Mouse (Mus musculus): ENCODE results near the gene Tmie. TPM values are rescaled to one million over a fixed set of nuclear protein-coding genes. Genes with fewer than 3 reads are reported as not detected.
A peak's percentile ranks its signal among the peaks of the same experiment; 100 is the strongest.

Gene Tmie
- polyA plus RNA-seq, 1 experiment from 2014 or later = 1.1 TPM

DNA sequence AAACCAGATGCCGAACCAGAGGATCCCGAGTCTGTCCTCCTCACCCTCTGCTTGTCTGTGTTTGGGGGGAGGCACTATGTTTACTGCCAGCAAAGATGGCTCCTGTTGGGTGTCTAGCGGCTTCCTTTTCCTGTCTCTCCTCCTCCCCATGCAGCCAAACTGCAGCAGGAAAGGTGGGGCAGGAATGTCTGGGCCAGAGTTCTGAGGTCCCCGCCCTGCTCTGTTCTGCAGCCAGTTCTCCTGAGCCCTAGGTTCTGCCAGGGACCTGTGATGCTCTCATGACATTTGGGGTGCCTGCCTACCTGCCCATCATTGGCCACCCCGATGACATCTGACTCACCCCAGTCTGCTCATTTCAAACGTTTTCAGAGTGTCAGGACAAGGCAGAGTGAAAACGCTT lies 2.0 kb upstream of the Tmie start:
- H3K9me3 ChIP-seq = no peaks in the 10 kb centered on the region
- no peak overlapping the region for H3K4me2 ChIP-seq (replicated peaks)
- peaks cover 13% of the 10 kb centered on the region for H3K4me1 ChIP-seq
- ATAC-seq (ENCODE audit: low FRiP score, low read depth) = no peak
- H3K27me3 ChIP-seq = peaks cover 52% of the 10 kb centered on the region
- H3K9ac ChIP-seq = no peak overlapping the region
- 76% methylated on average over 7 of the region's 7 CpGs for WGBS
- H3K27ac ChIP-seq = no peak overlapping the region
- no peaks in the 10 kb centered on the region for H3K36me3 ChIP-seq
- H3K4me3 ChIP-seq = no peak overlapping the region

DNA sequence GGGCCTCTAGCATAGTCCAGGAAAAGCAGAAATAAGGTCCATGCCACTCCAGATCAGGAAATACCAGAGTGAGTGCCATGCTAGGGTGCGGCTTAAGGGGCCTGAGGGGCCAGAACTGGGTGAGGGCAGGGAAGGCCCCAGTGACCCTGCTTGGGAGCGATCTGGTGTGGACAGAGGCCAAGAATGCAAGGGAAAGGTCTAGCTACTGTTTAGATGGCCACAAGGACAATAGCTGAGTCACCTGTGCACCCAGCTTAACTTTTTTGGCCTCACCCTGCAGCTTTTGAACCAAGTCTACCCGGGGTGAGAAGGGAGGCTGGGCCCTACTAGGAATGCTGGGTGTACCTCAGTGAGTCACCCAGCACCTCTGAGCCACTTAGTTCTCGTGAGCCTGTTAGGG lies 859 bp upstream of the Tmie start:
- no peaks in the 10 kb centered on the region for H3K9me3 ChIP-seq
- no peak overlapping the region for H3K27ac ChIP-seq
- peaks cover 55% of the 10 kb centered on the region for H3K27me3 ChIP-seq
- peak overlapping the region; percentile 60 for H3K4me3 ChIP-seq
- peak overlapping the region; percentile 88 for H3K4me2 ChIP-seq (replicated peaks)
- 67% methylated on average over 4 of the region's 4 CpGs for WGBS
- no peaks in the 10 kb centered on the region for H3K36me3 ChIP-seq
- 0 out of 2 replicates have a peak, but pooled peaks have one; percentile 2 for ATAC-seq (ENCODE audit: low FRiP score, low read depth)
- peaks cover 13% of the 10 kb centered on the region for H3K4me1 ChIP-seq
- H3K9ac ChIP-seq = no peak overlapping the region; the same call in 1 of the 2 replicates

GRCm38 (mm10) chr9:110879191-110879920 lies 557 bp downstream of the Tmie start, which contains the start of gene Als2cl:
Gene Als2cl (plus strand): TSS chr9:110879870.
- 16% methylated on average over 12 of the region's 12 CpGs for WGBS
- peaks cover 25% of the 10 kb centered on the region for H3K4me1 ChIP-seq
- H3K9me3 ChIP-seq = no peaks in the 10 kb centered on the region
- H3K27ac ChIP-seq = no peak within 1 kb of the TSS
- ATAC-seq (ENCODE audit: low FRiP score, low read depth) = 0 out of 2 replicates have a peak, but pooled peaks have one; percentile 24
- peak within 1 kb of the TSS; percentile 88 for H3K4me2 ChIP-seq (replicated peaks)
- peak within 1 kb of the TSS; percentile 60 for H3K4me3 ChIP-seq
- H3K27me3 ChIP-seq = peaks cover 60% of the 10 kb centered on the region
- H3K36me3 ChIP-seq = no peaks in the 10 kb centered on the region
- H3K9ac ChIP-seq = peak within 1 kb of the TSS; percentile 66

GRCm38 (mm10) chr9:110877888-110878287 lies 2.0 kb downstream of the Tmie start:
- H3K9ac ChIP-seq = no peak overlapping the region
- no peaks in the 10 kb centered on the region for H3K36me3 ChIP-seq
- no peaks in the 10 kb centered on the region for H3K9me3 ChIP-seq
- H3K27ac ChIP-seq = no peak overlapping the region
- 91% methylated on average over 5 of the region's 5 CpGs for WGBS
- H3K4me2 ChIP-seq (replicated peaks) = no peak overlapping the region
- no peak overlapping the region for H3K4me3 ChIP-seq
- ATAC-seq (ENCODE audit: low FRiP score, low read depth) = no peak
- peaks cover 74% of the 10 kb centered on the region for H3K27me3 ChIP-seq
- H3K4me1 ChIP-seq = peaks cover 35% of the 10 kb centered on the region

- Histone ChIP-seq H3K36me3 (no peaks in the 10 kb centered on the region), H3K4me3 (no peak overlapping the region), H3K9me3 (no peaks in the 10 kb centered on the region), H3K4me1 (peaks cover 35% of the 10 kb centered on the region), H3K9ac (no peak overlapping the region), H3K27ac (no peak overlapping the region), H3K27me3 (peaks cover 78% of the 10 kb centered on the region), H3K4me2 (replicated peaks) (no peak overlapping the region)
- ATAC-seq (ENCODE audit: low FRiP score, low read depth) = no peak
- WGBS = 80% methylated on average over 1 of the region's 1 CpGs
These were observed 2.6 kb downstream of the Tmie start for GRCm38 (mm10) chr9:110877353-110877752.

GRCm38 (mm10) chr9:110875288-110875695 lies 4.6 kb downstream of the Tmie start:
- Histone ChIP-seq H3K9me3 (no peaks in the 10 kb centered on the region), H3K27me3 (peaks cover 65% of the 10 kb centered on the region), H3K9ac (no peak overlapping the region), H3K4me1 (peaks cover 29% of the 10 kb centered on the region), H3K27ac (no peak overlapping the region), H3K4me3 (no peak overlapping the region), H3K36me3 (no peaks in the 10 kb centered on the region), H3K4me2 (replicated peaks) (no peak overlapping the region)
- ATAC-seq (ENCODE audit: low FRiP score, low read depth) = no peak
- WGBS = 26% methylated on average over 4 of the region's 6 CpGs

DNA sequence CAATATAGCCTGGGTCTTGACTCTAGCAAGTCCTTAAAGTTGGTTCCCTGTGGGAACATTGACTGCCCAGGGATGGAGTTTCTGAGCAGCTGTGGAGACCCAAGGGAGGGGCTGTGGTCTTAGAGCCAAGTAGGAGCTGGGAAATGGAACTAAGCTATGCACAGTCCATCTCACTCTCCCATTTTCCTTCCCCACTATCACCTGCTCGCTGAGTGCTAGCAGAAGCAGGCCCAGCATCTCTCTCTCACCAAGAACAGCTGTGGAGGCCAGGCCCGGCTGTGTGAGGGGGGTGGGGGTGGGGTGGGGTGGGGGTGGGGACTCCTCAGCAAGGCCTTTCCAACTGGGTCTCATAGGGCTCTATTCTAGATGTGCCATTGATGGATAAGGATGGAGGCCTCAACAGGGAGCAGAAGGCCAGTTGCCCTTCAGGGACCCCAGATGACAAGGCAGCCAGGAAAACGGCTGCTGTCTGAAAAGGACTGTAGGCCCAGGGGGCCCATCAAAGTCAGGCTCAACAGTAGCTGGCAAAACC lies 5.2 kb downstream of the Tmie start:
- no peak overlapping the region for H3K4me3 ChIP-seq
- H3K4me1 ChIP-seq = peaks cover 29% of the 10 kb centered on the region
- peak; percentile 37; the same call in 1 of the 2 replicates for ATAC-seq (ENCODE audit: low FRiP score, low read depth)
- peaks cover 61% of the 10 kb centered on the region for H3K27me3 ChIP-seq
- no peaks in the 10 kb centered on the region for H3K36me3 ChIP-seq
- 6% methylated on average over 3 of the region's 3 CpGs for WGBS
- H3K9ac ChIP-seq = no peak overlapping the region
- peak overlapping the region; percentile 63; the same call in 1 of the 2 replicates for H3K4me2 ChIP-seq (replicated peaks)
- H3K27ac ChIP-seq = no peak overlapping the region
- H3K9me3 ChIP-seq = no peaks in the 10 kb centered on the region

GRCm38 (mm10) chr9:110873681-110874659 lies 5.9 kb downstream of the Tmie start:
- H3K27ac ChIP-seq = no peak overlapping the region
- peak; percentile 57 for ATAC-seq (ENCODE audit: low FRiP score, low read depth)
- WGBS = 7% methylated on average over 40 of the region's 40 CpGs
- H3K36me3 ChIP-seq = no peaks in the 10 kb centered on the region
- H3K4me2 ChIP-seq (replicated peaks) = peak overlapping the region; percentile 63
- peak overlapping the region; percentile 45; the same call in 1 of the 2 replicates for H3K9ac ChIP-seq
- H3K4me1 ChIP-seq = peaks cover 23% of the 10 kb centered on the region
- H3K27me3 ChIP-seq = peaks cover 54% of the 10 kb centered on the region
- H3K9me3 ChIP-seq = no peaks in the 10 kb centered on the region
- peak overlapping the region; percentile 32 for H3K4me3 ChIP-seq

DNA sequence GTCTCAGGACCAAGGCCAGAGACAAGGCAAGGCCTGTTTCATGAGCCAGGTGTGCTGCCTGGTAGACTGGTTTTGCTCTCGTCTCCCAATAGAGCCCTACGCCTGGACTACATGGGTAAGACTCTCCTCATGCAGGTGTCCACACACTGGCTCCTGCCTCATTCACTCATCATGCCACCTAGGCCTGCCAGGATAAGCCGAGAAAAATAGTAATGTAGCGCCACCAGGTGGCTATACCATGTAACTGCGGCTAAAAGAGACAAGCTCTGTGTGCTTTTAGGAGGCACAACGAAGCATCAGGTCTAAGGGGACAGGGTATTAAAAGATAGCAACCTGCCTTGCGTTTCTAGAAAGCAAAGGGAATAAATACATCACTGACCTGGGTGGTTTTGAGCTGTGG lies 8.9 kb downstream of the Tmie start:
- H3K36me3 ChIP-seq = no peaks in the 10 kb centered on the region
- no peak overlapping the region for H3K9ac ChIP-seq
- H3K4me2 ChIP-seq (replicated peaks) = no peak overlapping the region
- no peaks in the 10 kb centered on the region for H3K9me3 ChIP-seq
- no peak for ATAC-seq (ENCODE audit: low FRiP score, low read depth)
- H3K4me3 ChIP-seq = no peak overlapping the region
- H3K4me1 ChIP-seq = peaks cover 30% of the 10 kb centered on the region
- no peak overlapping the region for H3K27ac ChIP-seq
- peaks cover 32% of the 10 kb centered on the region for H3K27me3 ChIP-seq
- 18% methylated on average over 7 of the region's 7 CpGs for WGBS

- H3K27me3 ChIP-seq = peaks cover 26% of the 10 kb centered on the region
- no peak overlapping the region for H3K4me2 ChIP-seq (replicated peaks)
- H3K27ac ChIP-seq = no peak overlapping the region
- H3K9me3 ChIP-seq = no peaks in the 10 kb centered on the region
- WGBS = 74% methylated on average over 5 of the region's 5 CpGs
- no peak overlapping the region for H3K4me3 ChIP-seq
- peaks cover 12% of the 10 kb centered on the region for H3K4me1 ChIP-seq
- no peaks in the 10 kb centered on the region for H3K36me3 ChIP-seq
- no peak for ATAC-seq (ENCODE audit: low FRiP score, low read depth)
- H3K9ac ChIP-seq = no peak overlapping the region
These were observed 20.8 kb downstream of the Tmie start for GRCm38 (mm10) chr9:110858967-110859596.

DNA sequence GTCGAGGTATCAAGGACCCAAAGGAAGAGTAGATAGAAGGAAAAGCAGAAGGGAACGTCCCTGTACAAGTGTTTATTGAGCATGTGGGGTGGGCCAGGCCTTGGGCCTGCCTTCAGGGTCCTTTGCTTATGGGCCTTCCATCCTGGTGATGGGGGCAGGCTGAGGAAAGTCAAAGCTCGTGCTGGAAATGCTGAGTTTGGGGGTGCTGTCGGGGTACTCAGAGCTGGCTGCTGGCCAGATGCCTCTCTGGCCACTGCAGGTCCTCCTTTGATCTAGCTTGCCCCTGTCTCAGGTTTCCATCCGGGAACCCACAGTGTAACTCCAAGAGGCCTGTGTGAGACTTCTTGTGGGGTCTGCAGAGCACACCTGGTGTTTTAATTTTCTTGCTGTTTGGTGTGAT lies 21.4 kb downstream of the Tmie start:
- Histone ChIP-seq H3K4me1 (peaks cover 12% of the 10 kb centered on the region), H3K27ac (no peak overlapping the region), H3K9ac (no peak overlapping the region), H3K27me3 (peaks cover 26% of the 10 kb centered on the region), H3K36me3 (no peaks in the 10 kb centered on the region), H3K9me3 (no peaks in the 10 kb centered on the region), H3K4me2 (replicated peaks) (no peak overlapping the region), H3K4me3 (no peak overlapping the region)
- no peak for ATAC-seq (ENCODE audit: low FRiP score, low read depth)
- WGBS = 20% methylated on average over 5 of the region's 5 CpGs
